Mouse (Mus musculus) lung, postnatal 10 days (tissue): ENCODE results near the gene Ffar3.

Source experiments
- DNase-seq: peaks from one replicate; pipeline ENCODE4 v3.0.0; 2021

Ffar3 gene

DNA sequence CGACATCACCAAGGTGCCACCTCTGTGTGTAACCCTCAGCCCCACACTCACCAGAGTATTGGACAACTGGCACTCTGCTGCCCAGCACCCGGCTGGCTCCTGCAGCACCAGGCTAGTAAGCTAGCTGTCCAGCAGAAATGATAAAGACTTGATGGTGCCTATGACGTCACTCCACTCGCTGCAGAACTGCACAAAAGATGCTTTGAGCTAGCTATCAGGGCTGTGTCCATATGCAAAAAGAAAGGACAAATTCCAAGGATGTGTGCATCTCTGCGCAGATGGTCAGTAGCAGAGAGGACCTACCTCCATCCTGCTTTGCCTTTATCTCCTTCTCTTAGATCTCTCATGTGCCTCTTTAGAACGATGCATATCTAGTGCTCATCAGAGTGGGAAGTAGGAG lies at the start of gene Ffar3:
Ffar3 (minus strand) TSS at position 101 of the 400 bp plus-strand sequence.
- no peak for DNase-seq

DNA sequence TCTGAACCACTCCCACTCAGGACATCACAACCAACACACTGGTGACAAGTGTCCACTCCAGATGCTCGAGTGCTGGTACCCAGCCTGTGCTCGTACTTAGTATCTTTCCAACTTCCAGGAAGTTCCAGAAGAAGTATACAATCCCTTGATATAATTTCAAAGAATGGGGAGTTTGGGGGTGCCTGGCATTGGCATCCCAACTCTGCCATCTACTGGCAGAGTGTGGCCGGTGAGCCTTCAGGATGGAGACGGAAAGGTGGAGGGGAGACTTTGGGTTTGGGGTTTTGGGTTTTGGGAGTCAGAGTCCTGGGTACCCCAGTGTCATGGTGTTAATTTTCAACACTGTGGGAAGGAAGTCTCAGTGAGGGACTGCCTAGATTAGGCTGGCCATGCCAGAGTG lies 48.1 kb upstream of the Ffar3 start:
- DNase-seq: no peak

DNA sequence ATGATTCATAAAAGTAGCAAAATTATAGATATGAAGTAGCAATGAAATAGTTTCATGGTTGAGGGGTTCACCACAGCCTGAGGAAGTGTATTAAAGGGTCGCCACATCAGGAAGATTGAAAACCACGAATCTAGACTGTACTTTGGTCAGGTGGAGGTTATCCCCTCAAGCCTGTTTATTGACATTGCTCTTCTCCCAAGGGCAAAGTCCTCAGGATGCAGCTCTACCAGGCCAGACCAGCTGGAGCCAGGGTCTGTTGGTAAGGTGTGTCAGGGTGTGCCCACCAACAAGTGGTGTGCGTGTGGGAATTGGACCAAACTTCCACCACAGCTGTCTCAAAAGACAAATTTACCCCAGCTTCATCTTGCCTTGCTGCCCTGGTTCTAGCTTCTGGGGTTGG lies 39.2 kb upstream of the Ffar3 start:
- no peak for DNase-seq

GRCm38 (mm10) chr7:30892515-30892914 lies 36.5 kb upstream of the Ffar3 start:
- DNase-seq: no peak

DNA sequence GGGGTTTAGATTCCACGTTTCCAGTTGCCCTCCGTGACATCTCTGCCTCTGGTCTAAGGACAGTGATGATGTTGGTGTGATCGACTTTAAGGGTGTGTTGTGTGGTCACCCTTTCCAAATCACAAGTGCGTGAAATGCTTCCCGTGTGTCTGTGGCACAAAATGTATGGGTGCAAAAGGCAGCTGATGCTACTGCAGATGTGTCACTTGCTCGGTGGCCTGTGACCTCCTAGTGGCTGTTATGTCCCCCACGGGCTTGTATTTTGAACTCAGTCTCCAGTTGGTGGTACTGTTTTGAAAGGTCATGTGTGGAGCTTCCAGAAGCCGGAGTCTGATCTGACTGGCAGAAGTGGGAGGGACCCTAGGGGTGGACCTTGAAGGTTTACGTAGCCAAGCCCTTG lies 35.8 kb upstream of the Ffar3 start:
- no peak for DNase-seq

- no peak for DNase-seq
Measured at GRCm38 (mm10) chr7:30890681-30891080, 34.7 kb upstream of the Ffar3 start.

- DNase-seq: no peak
Measured at GRCm38 (mm10) chr7:30888786-30889185, 32.8 kb upstream of the Ffar3 start.

GRCm38 (mm10) chr7:30887568-30888188 lies 31.7 kb upstream of the Ffar3 start:
- no peak for DNase-seq

GRCm38 (mm10) chr7:30886852-30887251 lies 30.9 kb upstream of the Ffar3 start:
- no peak for DNase-seq

DNA sequence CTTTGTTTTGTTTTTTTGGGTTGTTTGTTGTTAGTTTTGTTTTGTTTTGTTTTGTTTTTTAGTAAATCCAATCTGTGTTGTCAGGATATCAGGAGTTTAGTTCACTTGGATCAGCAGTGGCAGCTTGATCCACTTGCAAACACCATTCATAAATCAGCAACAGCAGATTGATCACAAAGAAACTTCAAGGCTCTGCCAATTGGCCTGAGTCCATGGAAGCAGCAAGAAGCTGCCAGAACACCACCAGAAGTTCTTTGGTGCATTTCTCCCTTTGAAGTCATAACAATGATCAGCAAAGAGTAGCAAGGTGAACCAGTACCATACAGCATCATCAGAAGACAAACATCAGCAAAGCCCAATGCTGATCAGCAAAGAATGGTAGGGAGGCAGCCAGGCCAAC lies 28.1 kb upstream of the Ffar3 start:
- no peak for DNase-seq

DNA sequence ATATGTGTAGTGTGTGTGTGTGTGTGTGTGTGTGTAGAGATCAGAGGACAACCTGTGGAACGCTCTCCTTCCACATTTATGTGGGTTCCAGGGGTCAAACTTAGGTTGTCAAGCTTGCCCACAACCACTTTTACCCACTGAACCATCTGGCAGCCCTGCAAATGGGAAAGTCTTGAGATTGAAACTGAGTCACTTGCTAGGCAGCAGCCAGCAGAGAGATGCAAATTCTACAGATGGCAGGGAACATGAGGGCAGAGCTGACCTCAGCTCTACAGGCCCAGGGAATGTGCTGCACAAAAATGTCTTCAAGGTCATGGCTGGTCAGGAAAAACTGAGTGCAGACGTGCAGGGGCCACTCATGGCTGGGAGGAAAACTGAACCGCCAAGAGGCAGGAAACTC lies 25.4 kb upstream of the Ffar3 start:
- DNase-seq: no peak

GRCm38 (mm10) chr7:30880176-30880575 lies 24.2 kb upstream of the Ffar3 start, which contains the start of gene Cd22:
Cd22 (minus strand) TSS chr7:30880342.
- no peak for DNase-seq

- DNase-seq: no peak
Measured at GRCm38 (mm10) chr7:30878950-30879349, 23.0 kb upstream of the Ffar3 start.

GRCm38 (mm10) chr7:30873083-30873482 lies 17.1 kb upstream of the Ffar3 start:
- DNase-seq: peak; percentile 86

GRCm38 (mm10) chr7:30863386-30863785 lies 7.4 kb upstream of the Ffar3 start:
- DNase-seq: no peak

DNA sequence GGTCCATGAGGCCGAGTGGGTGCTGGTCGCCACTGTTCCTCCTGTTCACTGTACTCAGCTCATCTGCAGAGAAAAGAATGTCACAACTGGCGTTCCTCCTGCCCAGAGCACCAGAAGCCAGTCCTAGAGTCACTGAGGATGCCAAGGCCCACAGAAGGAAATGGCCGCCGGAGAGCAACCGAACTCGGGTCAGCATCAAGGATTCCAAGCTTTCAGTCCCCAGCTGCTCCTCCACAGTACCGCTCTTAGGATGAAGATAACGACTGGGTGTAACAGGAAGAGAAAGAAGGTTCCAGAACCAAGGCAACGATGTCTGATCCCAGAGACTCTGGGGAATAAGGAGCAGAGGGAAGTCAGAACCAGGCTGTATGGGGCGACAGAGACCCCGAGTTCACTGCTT lies 5.5 kb upstream of the Ffar3 start, which contains the start of gene Ffar1:
Ffar1 (minus strand) TSS at position 101 of the 400 bp plus-strand sequence.
- DNase-seq: no peak

- peak; percentile 69 for DNase-seq
Measured at GRCm38 (mm10) chr7:30859635-30860402, 3.8 kb upstream of the Ffar3 start.

DNA sequence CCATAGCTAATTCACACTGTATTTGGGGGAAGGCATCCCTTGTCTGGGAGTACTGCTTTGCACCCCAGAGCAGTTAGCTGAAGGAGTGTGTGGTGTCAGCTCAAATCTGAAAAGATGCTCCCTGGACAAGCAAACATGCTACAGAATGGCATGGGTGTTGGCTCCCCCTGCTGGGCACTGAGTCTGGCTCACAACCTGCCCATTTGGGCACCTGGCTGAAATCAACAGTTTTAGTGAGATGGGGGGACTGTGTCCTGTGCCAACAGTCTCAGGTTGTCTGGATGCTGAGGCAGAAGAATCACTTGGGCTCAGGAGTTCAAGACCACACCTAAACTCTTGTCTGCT lies 3.3 kb upstream of the Ffar3 start:
- DNase-seq: peak; percentile 73

DNA sequence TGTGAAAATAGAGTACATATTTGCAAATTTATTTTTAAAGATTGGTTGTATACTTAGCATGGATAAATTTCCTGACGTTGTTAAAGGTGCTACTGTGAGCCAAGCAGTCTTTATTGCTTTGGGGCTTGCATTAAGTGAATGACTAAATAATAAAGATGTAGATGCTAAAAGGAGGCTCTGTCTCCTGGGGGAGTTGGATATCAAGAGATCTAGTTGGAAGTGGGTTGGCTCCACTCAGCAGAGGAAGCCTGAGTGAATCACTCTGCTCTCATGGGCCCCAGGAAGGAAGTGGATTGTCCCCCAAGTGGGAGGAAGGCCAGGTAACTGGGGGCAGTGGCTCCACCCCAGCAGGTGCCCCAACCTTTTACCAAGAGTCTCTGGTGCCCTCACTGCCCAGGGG lies 1.8 kb upstream of the Ffar3 start:
- no peak for DNase-seq

DNA sequence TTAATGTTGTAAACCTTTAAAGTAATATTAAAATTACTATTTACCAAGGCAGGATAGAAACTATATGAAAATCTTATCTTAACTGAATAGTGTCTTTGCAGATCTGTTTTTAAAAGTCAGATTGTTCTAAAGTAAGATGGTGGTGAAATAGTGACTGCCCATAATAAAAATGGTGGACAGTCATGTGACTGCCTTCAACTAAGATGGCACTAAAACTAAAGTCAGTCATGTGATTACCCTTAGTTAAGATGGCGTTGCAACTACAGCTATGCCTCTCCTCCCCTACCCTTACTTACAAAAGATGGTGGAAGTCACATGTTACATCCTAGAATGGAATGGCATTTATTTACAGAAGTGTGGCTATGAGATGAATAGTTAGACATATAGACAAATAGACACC lies 4.6 kb downstream of the Ffar3 start:
- no peak for DNase-seq

DNA sequence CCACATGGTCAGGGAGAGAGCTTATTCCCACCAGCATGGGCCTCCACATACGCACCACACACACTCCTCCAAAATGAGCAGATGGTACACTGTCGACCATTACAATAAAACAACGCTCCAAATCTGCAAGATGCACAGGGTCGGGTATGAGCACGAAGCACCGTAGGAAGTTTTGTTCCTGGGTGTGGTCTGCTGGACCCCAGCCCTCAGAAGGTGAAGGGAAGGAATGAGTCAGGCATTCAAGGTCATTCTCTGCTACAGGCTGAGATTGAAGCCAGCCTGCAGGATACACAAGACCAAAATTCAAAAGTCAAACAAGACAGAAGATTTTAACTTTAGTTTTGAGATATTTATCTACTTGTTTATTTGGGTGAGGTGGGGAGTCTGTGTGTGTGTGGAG lies 8.0 kb downstream of the Ffar3 start:
- no peak for DNase-seq

DNA sequence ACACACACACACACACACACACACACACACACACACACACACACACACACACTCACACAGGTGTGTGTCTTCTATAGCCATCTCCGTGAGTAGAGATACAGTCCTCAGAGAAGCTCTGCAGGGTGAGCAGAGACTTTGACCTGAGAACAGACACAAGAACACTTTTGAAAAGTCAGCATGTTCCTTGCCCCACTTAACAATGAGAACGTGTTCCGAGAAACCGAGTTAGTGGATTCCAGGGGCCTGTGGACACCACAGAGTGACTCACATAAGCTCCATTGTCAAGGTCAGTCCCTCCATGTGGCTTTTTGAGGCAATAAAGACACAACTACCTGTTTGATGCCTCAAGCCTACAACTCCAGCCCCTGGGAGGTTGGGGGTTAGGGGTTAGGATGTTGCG lies 8.6 kb downstream of the Ffar3 start:
- no peak for DNase-seq

- DNase-seq: no peak
Measured at GRCm38 (mm10) chr7:30846505-30847053, 9.4 kb downstream of the Ffar3 start.

GRCm38 (mm10) chr7:30844676-30845297 lies 11.2 kb downstream of the Ffar3 start:
- DNase-seq: no peak
